16 mouse cellular contexts compared by ENCODE assay signal in the genomic region with DNA sequence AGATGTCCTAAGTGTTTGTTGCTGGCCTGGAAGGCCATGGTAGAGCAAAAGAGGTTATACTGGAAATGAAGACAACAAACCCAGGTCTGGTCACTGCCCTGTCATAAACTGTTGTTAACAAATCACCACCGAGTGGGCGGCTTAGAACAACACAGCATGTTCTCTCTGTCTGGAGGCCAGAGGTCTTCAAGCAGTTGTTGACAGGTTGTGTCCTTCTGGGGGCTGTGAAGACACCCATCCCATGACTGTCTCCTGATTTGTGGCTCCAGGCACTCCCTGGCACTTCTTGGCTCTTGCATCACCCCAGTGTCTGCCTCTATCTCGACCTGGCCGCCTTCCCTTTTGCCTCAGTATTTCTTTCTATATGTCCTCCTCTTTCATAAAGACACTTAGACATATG. TPM values are rescaled to one million over a fixed set of nuclear protein-coding genes. Genes with fewer than 3 reads are reported as not detected.
A peak's percentile ranks its signal among the peaks of the same experiment; 100 is the strongest.
DNase-seq lines count a peak whose midpoint lies in the region; ATAC-seq lines count a peak whose summit lies in the region.
"Had no signal": no experiment of that assay in that cellular context is flagged by ENCODE, and none has a peak within 500 bp of the region (broad histone marks: within the 10 kb centered on the region; RNA-seq: fewer than 3 reads in every experiment).

No protein-coding gene starts in this region.

- no peak for ATAC-seq in forebrain, embryonic 11.5 days (replicated peaks; ENCODE audit: low FRiP score)
- no peak for ATAC-seq in forebrain, embryonic 15.5 days (replicated peaks)
- no peak for ATAC-seq in kidney, embryonic 16.5 days (ENCODE audit: low FRiP score, low TSS enrichment)
- ATAC-seq in heart, embryonic 14.5 days (ENCODE audit: insufficient number of reproducible peaks, insufficient read depth, low FRiP score, low read depth) = no peak
- ATAC-seq in monocyte, adult 5-6 weeks (replicated peaks; ENCODE audit: insufficient number of reproducible peaks, low FRiP score, low TSS enrichment, poor library complexity, severe bottlenecking) = no peak
- ATAC-seq: hindbrain, postnatal 0 days had no signal

- no peaks in the 10 kb centered on the region for H3K27me3 ChIP-seq in forebrain, embryonic 11.5 days (ENCODE audit: control insufficient read depth, insufficient read depth, low read length)
- no peaks in the 10 kb centered on the region for H3K27me3 ChIP-seq in forebrain, embryonic 15.5 days
- H3K27me3 ChIP-seq in kidney, embryonic 16.5 days (ENCODE audit: insufficient read depth, low read length) = peaks cover 8% of the 10 kb centered on the region; the same call in 1 of the 2 replicates
- no peaks in the 10 kb centered on the region for H3K27me3 ChIP-seq in heart, embryonic 14.5 days (ENCODE audit: control insufficient read depth, insufficient read depth, low read length)

- H3K4me1 ChIP-seq in forebrain, embryonic 11.5 days (replicated peaks; ENCODE audit: control insufficient read depth, insufficient read depth, low read length) = peaks cover 7% of the 10 kb centered on the region
- peaks cover 23% of the 10 kb centered on the region for H3K4me1 ChIP-seq in forebrain, embryonic 15.5 days
- peaks cover 29% of the 10 kb centered on the region for H3K4me1 ChIP-seq in kidney, embryonic 16.5 days (ENCODE audit: insufficient read depth, low read length)
- peaks cover 17 to 44% of the 10 kb centered on the region in 2 experiments for H3K4me1 ChIP-seq in heart, embryonic 14.5 days (ENCODE audit: control insufficient read depth in 2 of 2, insufficient read depth in 2 of 2, low read length in 2 of 2)

- no peak overlapping the region for H3K4me2 ChIP-seq in forebrain, embryonic 11.5 days (ENCODE audit: low read depth, low read length, severe bottlenecking)
- no peak overlapping the region for H3K4me2 ChIP-seq in forebrain, embryonic 15.5 days (replicated peaks)
- no peak overlapping the region for H3K4me2 ChIP-seq in kidney, embryonic 16.5 days (replicated peaks; ENCODE audit: low read depth, low read length)
- peak overlapping the region; percentile 47 for H3K4me2 ChIP-seq in heart, embryonic 14.5 days (ENCODE audit: low read length)

- no peak overlapping the region for H3K9ac ChIP-seq in forebrain, embryonic 11.5 days (ENCODE audit: low read length)
- no peak overlapping the region for H3K9ac ChIP-seq in forebrain, embryonic 15.5 days (replicated peaks)
- no peak overlapping the region for H3K9ac ChIP-seq in kidney, embryonic 16.5 days (replicated peaks; ENCODE audit: low read length)
- H3K9ac ChIP-seq in heart, embryonic 14.5 days (ENCODE audit: low read length) = no peak overlapping the region

- WGBS in forebrain, embryonic 11.5 days = 72% methylated on average over 4 of the region's 4 CpGs
- WGBS in forebrain, embryonic 15.5 days = 83% methylated on average over 4 of the region's 4 CpGs
- 50% methylated on average over 4 of the region's 4 CpGs for WGBS in kidney, embryonic 16.5 days
- WGBS in heart, embryonic 14.5 days = 22% methylated on average over 4 of the region's 4 CpGs

- no peak overlapping the region for H3K4me3 ChIP-seq in forebrain, embryonic 11.5 days (ENCODE audit: low read depth, low read length)
- no peak overlapping the region for H3K4me3 ChIP-seq in forebrain, embryonic 15.5 days
- no peak overlapping the region for H3K4me3 ChIP-seq in kidney, embryonic 16.5 days (ENCODE audit: low read length)
- no peak overlapping the region for H3K4me3 ChIP-seq in heart, embryonic 14.5 days (ENCODE audit: control insufficient read depth in 1 of 2, insufficient read depth in 1 of 2, low read depth in 1 of 2, low read length in 2 of 2)
- H3K4me3 ChIP-seq: midbrain, embryonic 10.5 days had no signal

- no peaks in the 10 kb centered on the region for H3K36me3 ChIP-seq in forebrain, embryonic 11.5 days (ENCODE audit: control insufficient read depth, insufficient read depth, low read length)
- H3K36me3 ChIP-seq in forebrain, embryonic 15.5 days = no peaks in the 10 kb centered on the region
- H3K36me3 ChIP-seq in kidney, embryonic 16.5 days (ENCODE audit: insufficient read depth, low read length) = no peaks in the 10 kb centered on the region
- no peaks in the 10 kb centered on the region for H3K36me3 ChIP-seq in heart, embryonic 14.5 days (ENCODE audit: control insufficient read depth, insufficient read depth, low read length)
- H3K36me3 ChIP-seq: G1E; midbrain, embryonic 10.5 days had no signal

- peak; percentile 30 for DNase-seq in forebrain, embryonic 11.5 days (ENCODE audit: low spot score)
- DNase-seq in kidney, postnatal 36 days = no peak
- peak; percentile 56 to 65 for DNase-seq in lung, postnatal 4 days
- DNase-seq in left cerebral cortex, adult 18-20 months (ENCODE audit: low spot score in 2 of 2) = no peak
- DNase-seq: layer of hippocampus, postnatal 36 days had no signal

- H3K27ac ChIP-seq in forebrain, embryonic 11.5 days (ENCODE audit: low read depth, low read length) = no peak overlapping the region
- H3K27ac ChIP-seq in forebrain, embryonic 15.5 days (replicated peaks) = no peak overlapping the region
- peak overlapping the region; percentile 90 for H3K27ac ChIP-seq in kidney, embryonic 16.5 days (ENCODE audit: low read length)
- H3K27ac ChIP-seq in heart, embryonic 14.5 days (replicated peaks in 1 of 2; ENCODE audit: control insufficient read depth in 1 of 2, insufficient read depth in 1 of 2, low read depth in 2 of 2, low read length in 2 of 2) = peak overlapping the region; percentile 93 to 98; a peak in 3 of 4 replicates
- H3K27ac ChIP-seq: hindbrain, postnatal 0 days; midbrain, embryonic 10.5 days had no signal

- H3K9me3 ChIP-seq in forebrain, embryonic 11.5 days (ENCODE audit: control insufficient read depth, low read length) = no peaks in the 10 kb centered on the region
- no peaks in the 10 kb centered on the region for H3K9me3 ChIP-seq in forebrain, embryonic 15.5 days
- no peaks in the 10 kb centered on the region for H3K9me3 ChIP-seq in kidney, embryonic 16.5 days (ENCODE audit: low read length)
- H3K9me3 ChIP-seq in heart, embryonic 14.5 days (ENCODE audit: control insufficient read depth, low read length) = no peaks in the 10 kb centered on the region
- H3K9me3 ChIP-seq: G1E; midbrain, embryonic 10.5 days had no signal

RNA-seq across cellular contexts. Expression of a gene that starts 2.7 kb away (rescaled TPM):
- 49.4 and 50.4 TPM in 2 replicates for polyA plus RNA-seq in forebrain, embryonic 11.5 days (2014; fragmentation: Nextera tagmentation; extraction: Ambion mirVana)
- 54.8 and 61.1 TPM in 2 replicates for polyA plus RNA-seq in forebrain, embryonic 15.5 days (2015; fragmentation: Nextera tagmentation; extraction: Ambion mirVana)
- polyA plus RNA-seq in kidney, embryonic 16.5 days (2015; fragmentation: Nextera tagmentation; extraction: Ambion mirVana) = 28.6 and 29.3 TPM in 2 replicates
- polyA plus RNA-seq in heart, embryonic 14.5 days (2014; fragmentation: Nextera tagmentation; extraction: Ambion mirVana) = 22.8 and 24.0 TPM in 2 replicates
- 10 to 100 TPM; 26.0 to 31.0 TPM for total RNA-seq in left cerebral cortex, adult 18-20 months (2021)
- total RNA-seq in monocyte, adult 5-6 weeks (2017) = 0.19 to 0.53 TPM in 2 of 3 replicates, not detected in the other

RNA-seq across cellular contexts. Expression of a gene that starts 11.0 kb away (rescaled TPM):
- polyA plus RNA-seq in forebrain, embryonic 11.5 days (2014; fragmentation: Nextera tagmentation; extraction: Ambion mirVana) = not detected in 2 replicates
- polyA plus RNA-seq in forebrain, embryonic 15.5 days (2015; fragmentation: Nextera tagmentation; extraction: Ambion mirVana) = not detected in 2 replicates
- polyA plus RNA-seq in kidney, embryonic 16.5 days (2015; fragmentation: Nextera tagmentation; extraction: Ambion mirVana) = not detected in 2 replicates
- not detected in 2 replicates for polyA plus RNA-seq in heart, embryonic 14.5 days (2014; fragmentation: Nextera tagmentation; extraction: Ambion mirVana)
- not detected for total RNA-seq in left cerebral cortex, adult 18-20 months (2021)
- not detected in 3 replicates for total RNA-seq in monocyte, adult 5-6 weeks (2017)
- total RNA-seq: G1E; gastrocnemius, postnatal 25 days; hindbrain, postnatal 0 days; layer of hippocampus, postnatal 36 days; liver, adult 2 months had no signal
- polyA plus RNA-seq: G1E; hindbrain, postnatal 0 days; liver, adult 2 months; midbrain, embryonic 10.5 days; neural tube, embryonic 14.5 days; stomach, embryonic 14.5 days had no signal

Comparison
In these comparisons a context has a peak if more than half of its experiments do, and no peak if none do; other contexts are left out.
1. DNase-seq: peak in forebrain, embryonic 11.5 days (single experiment) and lung, postnatal 4 days (2 of 2); none in kidney, postnatal 36 days (0 of 2) and left cerebral cortex, adult 18-20 months (0 of 2).
2. H3K27ac ChIP-seq: peak in kidney, embryonic 16.5 days (single experiment) and heart, embryonic 14.5 days (2 of 2); none in forebrain, embryonic 11.5 days (single experiment) and forebrain, embryonic 15.5 days (single experiment).